Mouse (Mus musculus) lung, embryonic 16.5 days (tissue): ENCODE results near the gene Grem1. TPM values are rescaled to one million over a fixed set of nuclear protein-coding genes. Genes with fewer than 3 reads are reported as not detected.

Source experiments
- ATAC-seq: fragments of 200-750 bp; cut with Nextera tagmentation; 2 replicates; pipeline ENCODE4 v1.8.0; 2017; ENCODE audit warnings: low read depth, mild to moderate bottlenecking, moderate library complexity
- H3K27ac ChIP-seq: fragments of 300-500 bp; sonication (generic); 2 replicates; pipeline ENCODE4 v1.5.1; 2014; ENCODE audit warnings: mild to moderate bottlenecking, control low read depth, low read length
- H3K27me3 ChIP-seq: fragments of 300-500 bp; sonication (generic); 2 replicates; pipeline ENCODE4 v1.6.1; 2014; ENCODE audit warnings: low read depth, low read length, mixed read lengths; ENCODE audit not compliant: control insufficient read depth, insufficient read depth
- H3K36me3 ChIP-seq: fragments of 300-500 bp; sonication (generic); 2 replicates; pipeline ENCODE4 v1.6.1; 2014; ENCODE audit warnings: low read length; ENCODE audit not compliant: control insufficient read depth, insufficient read depth
- H3K4me1 ChIP-seq: fragments of 300-500 bp; sonication (generic); replicated peaks from 2 replicates; pipeline ENCODE4 v1.6.1; 2014; ENCODE audit warnings: low read length, mixed read lengths; ENCODE audit not compliant: control insufficient read depth, insufficient read depth
- H3K4me2 ChIP-seq: fragments of 300-500 bp; sonication (generic); 2 replicates; pipeline ENCODE4 v1.6.1; 2014; ENCODE audit warnings: low read depth, low read length, control low read depth
- H3K4me3 ChIP-seq: fragments of 300-500 bp; sonication (generic); 2 replicates; pipeline ENCODE4 v1.5.1; 2014; ENCODE audit warnings: mild to moderate bottlenecking, low read length, control low read depth
- H3K9ac ChIP-seq: fragments of 300-500 bp; sonication (generic); 2 replicates; pipeline ENCODE4 v1.6.1; 2014; ENCODE audit warnings: low read length, control low read depth
- H3K9me3 ChIP-seq: fragments of 300-500 bp; sonication (generic); 2 replicates; pipeline ENCODE4 v1.6.1; 2016; ENCODE audit warnings: low read length; ENCODE audit not compliant: control insufficient read depth
- WGBS: fragments of 180-500 bp; shearing (Covaris S2); extraction: QIAGEN DNeasy Blood & Tissue Kit; methylation state at CpG from one replicate; pipeline ENCODE4 v1.1.7; 2014; 5-methylcytosine and 5-hydroxymethylcytosine counted together
- polyA plus RNA-seq: library from polyadenylated mRNA; unstranded; fragments of >200 nt; fragmentation: Nextera tagmentation; extraction: Ambion mirVana; gene quantifications from 2 replicates; pipeline ENCODE4 v1.2.1, GENCODE M21; 2015

The Grem1 gene
- polyA plus RNA-seq, 1 experiment from 2014 or later = 0.15 TPM

- H3K27me3 ChIP-seq = no peaks in the 10 kb centered on the region
- no peak overlapping the region for H3K9ac ChIP-seq
- no peak overlapping the region for H3K4me3 ChIP-seq
- H3K9me3 ChIP-seq = no peaks in the 10 kb centered on the region
- 64% methylated on average over 2 of the region's 2 CpGs for whole genome bisulfite sequencing
- H3K4me2 ChIP-seq = no peak overlapping the region
- no peak for ATAC-seq
- H3K36me3 ChIP-seq = no peaks in the 10 kb centered on the region
- H3K4me1 ChIP-seq = no peaks in the 10 kb centered on the region
- H3K27ac ChIP-seq = no peak overlapping the region
Measured at GRCm38 (mm10) chr2:113713406-113713805, 45.0 kb downstream of the Grem1 start.

GRCm38 (mm10) chr2:113707507-113707906 lies 50.9 kb downstream of the Grem1 start:
- WGBS = 73% methylated on average over 4 of the region's 4 CpGs
- no peak overlapping the region for H3K9ac ChIP-seq

GRCm38 (mm10) chr2:113701507-113701906 lies 56.9 kb downstream of the Grem1 start:
- Histone ChIP-seq H3K27me3 (no peaks in the 10 kb centered on the region), H3K4me2 (no peak overlapping the region), H3K4me1 (no peaks in the 10 kb centered on the region), H3K36me3 (no peaks in the 10 kb centered on the region), H3K9me3 (no peaks in the 10 kb centered on the region), H3K9ac (no peak overlapping the region), H3K27ac (no peak overlapping the region), H3K4me3 (no peak overlapping the region)
- ATAC-seq = no peak; the same call in 1 of the 2 replicates
- WGBS = 25% methylated on average over 5 of the region's 5 CpGs

More at GRCm38 (mm10) chr2:113707507-113707906, 50.9 kb downstream of the Grem1 start:
- H3K27ac ChIP-seq = no peak overlapping the region
- H3K4me3 ChIP-seq = no peak overlapping the region
- no peaks in the 10 kb centered on the region for H3K27me3 ChIP-seq
- no peak for ATAC-seq
- H3K9me3 ChIP-seq = no peaks in the 10 kb centered on the region
- H3K36me3 ChIP-seq = no peaks in the 10 kb centered on the region
- H3K4me1 ChIP-seq = no peaks in the 10 kb centered on the region
- no peak overlapping the region for H3K4me2 ChIP-seq

GRCm38 (mm10) chr2:113696647-113697046 lies 61.8 kb downstream of the Grem1 start:
- Histone ChIP-seq H3K4me3 (no peak overlapping the region), H3K9ac (no peak overlapping the region), H3K36me3 (no peaks in the 10 kb centered on the region), H3K27me3 (no peaks in the 10 kb centered on the region), H3K9me3 (no peaks in the 10 kb centered on the region), H3K4me1 (peaks cover 7% of the 10 kb centered on the region), H3K27ac (no peak overlapping the region), H3K4me2 (no peak overlapping the region)
- ATAC-seq = no peak
- WGBS = 86% methylated on average over 5 of the region's 5 CpGs

- H3K4me1 ChIP-seq = peaks cover 8% of the 10 kb centered on the region
- 80% methylated on average over 3 of the region's 3 CpGs for WGBS
- H3K9me3 ChIP-seq = no peaks in the 10 kb centered on the region
- H3K27me3 ChIP-seq = no peaks in the 10 kb centered on the region
- H3K27ac ChIP-seq = no peak overlapping the region
- no peak overlapping the region for H3K4me2 ChIP-seq
- H3K4me3 ChIP-seq = no peak overlapping the region
- H3K36me3 ChIP-seq = no peaks in the 10 kb centered on the region
- ATAC-seq = no peak
- no peak overlapping the region for H3K9ac ChIP-seq
Measured at GRCm38 (mm10) chr2:113696222-113696621, 62.2 kb downstream of the Grem1 start.

Other genes with a start within 250 kb of the Grem1 start
- 1.0 and 2.2 TPM in 2 replicates for gene Scg5, start 70.5 kb upstream of the Grem1 start, polyA plus RNA-seq
- 26.7 and 28.3 TPM in 2 replicates for gene Arhgap11a, start 90.0 kb upstream of the Grem1 start, polyA plus RNA-seq